Mouse (Mus musculus): ENCODE measurements around the gene Rsph3a. TPM values are rescaled to one million over a fixed set of nuclear protein-coding genes. Genes with fewer than 3 reads are reported as not detected.
A peak's percentile ranks its signal among the peaks of the same experiment; 100 is the strongest.

Gene Rsph3a
- polyA plus RNA-seq, 1 experiment, result 41.5 TPM

DNA sequence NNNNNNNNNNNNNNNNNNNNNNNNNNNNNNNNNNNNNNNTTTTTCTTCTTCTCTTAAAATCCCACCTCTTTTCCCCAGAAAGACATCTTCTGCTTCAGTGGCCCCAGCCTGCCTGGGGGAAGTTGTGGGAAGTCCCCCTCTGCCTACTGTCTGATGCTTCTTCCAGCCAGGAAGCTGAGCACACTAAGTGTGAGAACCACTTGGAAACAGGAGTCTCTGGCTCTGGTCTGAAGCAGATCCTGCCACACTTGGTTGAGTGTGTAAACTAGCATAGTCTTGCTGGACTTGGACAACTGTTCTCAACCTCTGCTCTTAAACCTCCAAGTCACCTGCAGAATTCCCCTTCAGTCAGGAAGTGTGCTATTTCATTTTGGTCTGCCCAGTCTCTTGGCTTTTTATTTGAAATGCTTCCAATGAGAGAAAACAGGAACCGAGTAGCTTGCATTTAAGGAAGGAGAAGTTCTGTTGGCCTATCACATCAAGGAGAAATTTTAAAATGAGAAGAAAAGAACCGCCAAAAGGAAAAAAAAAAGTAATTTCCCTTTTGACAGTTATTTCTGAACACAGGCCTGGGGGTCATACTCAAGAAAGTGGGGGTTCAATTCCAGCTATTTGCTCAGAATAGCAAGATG is 30.7 kb upstream of the Rsph3a start:
- TF ChIP-seq CTCF (IDR thresholded peaks at IDR 0.05; ENCODE audit: low read depth, low read length) (no peak), POLR2A (IDR thresholded peaks at IDR 0.05; ENCODE audit: borderline replicate concordance, low read depth, low read length) (no peak)
- Histone ChIP-seq H3K4me1 (ENCODE audit: control insufficient read depth, insufficient read depth, low read length) (peaks cover 45% of the 10 kb centered on the region), H3K4me3 (ENCODE audit: insufficient read depth, low read length) (peak overlapping the region; percentile 26), H3K27ac (ENCODE audit: insufficient read depth, low read depth, low read length) (peak overlapping the region; percentile 98)

DNA sequence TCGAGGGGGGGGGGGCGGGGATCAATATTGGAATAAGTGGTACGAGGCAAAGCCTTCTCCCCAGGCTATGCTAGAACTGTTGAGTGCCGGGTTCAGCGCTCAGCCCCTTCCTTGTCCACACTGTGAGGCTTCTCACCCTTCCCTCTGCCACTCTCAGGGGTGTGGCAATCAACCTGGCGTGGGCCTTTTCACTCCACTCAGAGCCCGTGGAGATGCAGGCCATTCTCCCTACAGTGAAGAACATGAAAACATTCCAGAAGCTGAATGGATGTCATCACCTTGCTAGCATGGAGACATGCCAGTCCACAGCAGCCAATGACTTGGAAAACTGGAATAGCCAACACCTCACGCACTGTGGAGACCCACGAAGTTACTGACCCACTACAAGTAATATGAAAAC is 29.6 kb upstream of the Rsph3a start:
- H3K4me3 ChIP-seq (ENCODE audit: insufficient read depth, low read length), result no peak overlapping the region
- TF ChIP-seq CTCF (IDR thresholded peaks at IDR 0.05; ENCODE audit: low read depth, low read length), result no peak
- no peak for TF ChIP-seq POLR2A (IDR thresholded peaks at IDR 0.05; ENCODE audit: borderline replicate concordance, low read depth, low read length)
- peaks cover 45% of the 10 kb centered on the region for H3K4me1 ChIP-seq (ENCODE audit: control insufficient read depth, insufficient read depth, low read length)
- H3K27ac ChIP-seq (ENCODE audit: insufficient read depth, low read depth, low read length), result 0 out of 2 replicates have a peak overlapping the region, but pooled peaks have one; percentile 1

DNA sequence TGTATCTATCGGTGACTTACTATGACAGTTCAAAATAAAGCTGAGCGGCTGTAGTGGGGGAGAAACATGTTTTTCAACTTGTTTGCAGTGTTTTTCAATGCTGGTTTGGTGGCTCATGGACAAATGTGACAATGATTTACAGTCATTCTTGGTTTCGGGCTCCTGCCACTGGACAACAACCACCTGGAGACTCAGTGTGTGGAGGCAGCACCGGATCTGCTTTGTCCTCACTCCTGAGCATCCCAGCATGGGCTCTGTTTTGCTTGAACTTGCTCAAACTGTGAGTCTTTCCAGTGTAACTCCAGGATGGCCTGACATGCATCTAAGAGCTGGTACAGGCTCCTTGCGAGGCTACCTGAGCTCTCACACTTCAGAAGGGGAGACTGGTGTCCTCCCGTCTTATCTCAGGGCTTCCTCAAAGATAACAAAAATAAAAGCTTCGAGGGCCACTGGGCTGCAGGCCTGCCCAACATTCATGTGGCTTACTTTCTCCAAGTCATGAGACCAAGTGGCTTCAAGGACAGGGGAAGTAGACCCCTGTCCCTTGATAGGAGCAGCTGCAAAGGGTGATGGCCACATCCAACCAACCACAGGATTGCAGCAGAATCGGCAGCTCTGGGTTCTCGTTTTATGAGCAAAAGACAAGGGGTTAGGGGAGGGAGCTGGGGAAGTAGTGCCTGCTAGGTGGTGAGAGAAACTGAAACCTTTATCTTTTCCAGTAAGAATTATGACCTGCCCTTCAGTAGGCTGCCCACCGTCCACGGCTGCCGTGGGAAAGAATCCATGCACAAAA is 28.4 kb upstream of the Rsph3a start:
- Histone ChIP-seq H3K27ac (ENCODE audit: insufficient read depth, low read depth, low read length) (peak overlapping the region; percentile 93), H3K4me1 (ENCODE audit: control insufficient read depth, insufficient read depth, low read length) (peaks cover 45% of the 10 kb centered on the region), H3K4me3 (ENCODE audit: insufficient read depth, low read length) (no peak overlapping the region)
- TF ChIP-seq CTCF (IDR thresholded peaks at IDR 0.05; ENCODE audit: low read depth, low read length), result no peak
- no peak for TF ChIP-seq POLR2A (IDR thresholded peaks at IDR 0.05; ENCODE audit: borderline replicate concordance, low read depth, low read length)

DNA sequence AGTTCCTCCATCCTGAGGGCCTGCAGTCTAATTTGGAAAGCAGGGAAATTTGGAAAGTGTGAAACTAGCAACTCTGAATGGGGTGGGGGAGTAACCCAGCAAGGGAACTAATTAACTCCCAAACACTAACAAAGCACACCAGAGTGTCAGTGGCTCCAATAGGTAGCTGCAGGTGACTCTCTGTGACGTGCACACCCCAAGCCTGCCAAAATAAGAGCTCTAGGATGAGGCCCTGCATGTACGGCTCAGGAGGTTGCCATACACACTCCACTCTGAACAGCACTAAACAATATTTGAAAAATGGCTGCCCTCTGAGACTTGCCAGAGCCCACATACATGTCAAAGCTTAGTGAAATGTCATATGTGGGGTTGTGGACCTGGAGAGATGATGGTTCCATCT is 27.1 kb upstream of the Rsph3a start:
- Histone ChIP-seq H3K4me3 (ENCODE audit: insufficient read depth, low read length) (no peak overlapping the region), H3K27ac (ENCODE audit: insufficient read depth, low read depth, low read length) (no peak overlapping the region)

DNA sequence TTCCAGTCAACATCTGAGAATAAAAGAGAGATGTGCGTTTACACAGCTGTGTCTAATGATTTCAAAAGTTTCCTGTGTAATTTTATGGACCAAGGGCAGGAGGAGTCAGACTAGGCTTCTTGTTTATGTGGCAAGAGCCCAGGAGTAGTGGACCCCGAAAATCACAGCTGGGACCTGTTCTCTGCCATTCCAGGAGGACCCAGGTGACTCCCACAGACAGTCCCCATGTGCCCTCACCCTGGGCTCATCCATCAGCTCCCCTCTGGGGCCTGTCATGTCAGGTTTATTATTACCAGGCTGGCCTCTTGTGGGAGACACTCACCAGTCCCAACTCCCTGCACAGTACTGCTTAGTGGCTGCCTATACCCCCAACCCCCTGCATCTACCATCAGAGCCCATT is 26.2 kb upstream of the Rsph3a start:
- Histone ChIP-seq H3K4me1 (ENCODE audit: control insufficient read depth, insufficient read depth, low read length) (peaks cover 40% of the 10 kb centered on the region), H3K4me3 (ENCODE audit: insufficient read depth, low read length) (no peak overlapping the region), H3K27ac (ENCODE audit: insufficient read depth, low read depth, low read length) (no peak overlapping the region)
- TF ChIP-seq CTCF (IDR thresholded peaks at IDR 0.05; ENCODE audit: low read depth, low read length), result no peak
- TF ChIP-seq POLR2A (IDR thresholded peaks at IDR 0.05; ENCODE audit: borderline replicate concordance, low read depth, low read length), result no peak

More for the DNA sequence above, 27.1 kb upstream of the Rsph3a start:
- TF ChIP-seq CTCF (IDR thresholded peaks at IDR 0.05; ENCODE audit: low read depth, low read length) (no peak), POLR2A (IDR thresholded peaks at IDR 0.05; ENCODE audit: borderline replicate concordance, low read depth, low read length) (no peak)
- peaks cover 45% of the 10 kb centered on the region for H3K4me1 ChIP-seq (ENCODE audit: control insufficient read depth, insufficient read depth, low read length)

DNA sequence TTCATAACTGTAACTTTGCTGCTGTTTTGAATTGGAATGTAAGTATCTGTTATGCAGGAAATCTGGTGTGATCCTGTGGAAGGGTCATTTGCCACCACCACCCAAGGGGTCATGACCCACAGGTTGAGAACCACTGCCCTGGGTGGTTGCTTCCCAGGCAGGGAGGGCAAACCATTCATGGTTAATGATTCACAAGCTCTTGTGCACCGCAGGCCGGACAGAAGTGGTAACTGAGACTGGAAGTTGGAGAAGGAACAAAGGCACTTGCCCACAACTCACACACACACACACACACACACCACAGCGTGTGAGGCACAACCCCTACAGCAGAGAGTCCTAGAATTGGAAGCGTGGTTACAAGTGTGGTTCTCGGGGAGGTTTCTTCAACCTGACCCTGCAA is 22.9 kb upstream of the Rsph3a start:
- TF ChIP-seq POLR2A (IDR thresholded peaks at IDR 0.05; ENCODE audit: borderline replicate concordance, low read depth, low read length), result no peak
- TF ChIP-seq CTCF (IDR thresholded peaks at IDR 0.05; ENCODE audit: low read depth, low read length), result no peak
- Histone ChIP-seq H3K27ac (ENCODE audit: insufficient read depth, low read depth, low read length) (no peak overlapping the region), H3K4me1 (ENCODE audit: control insufficient read depth, insufficient read depth, low read length) (peaks cover 19% of the 10 kb centered on the region), H3K4me3 (ENCODE audit: insufficient read depth, low read length) (no peak overlapping the region)

DNA sequence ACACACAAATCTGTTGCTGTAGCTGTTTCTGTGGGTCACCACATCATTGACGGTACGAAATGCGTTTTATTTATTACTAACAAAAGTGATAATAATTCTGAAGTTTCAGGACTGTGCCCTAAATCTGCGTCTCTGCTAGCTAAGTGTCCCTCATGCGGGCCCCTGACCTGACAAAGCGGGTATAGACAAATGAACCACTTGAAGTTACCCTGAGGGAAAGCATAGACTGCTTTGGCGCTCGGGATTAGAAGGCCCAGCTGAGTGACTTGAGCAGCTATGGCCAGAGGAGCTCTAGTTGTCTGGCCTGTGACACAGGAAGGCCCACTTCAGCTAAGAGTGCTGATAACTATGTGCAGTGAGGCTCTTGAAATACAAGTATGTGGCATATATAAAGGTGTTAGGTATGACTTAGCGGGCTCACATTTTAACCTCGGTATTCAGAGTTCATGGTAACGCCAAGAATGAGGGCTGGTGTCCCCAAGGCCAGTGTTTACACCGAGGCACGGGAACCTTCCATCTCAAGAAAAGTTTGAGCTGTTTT is 21.2 kb upstream of the Rsph3a start:
- H3K4me1 ChIP-seq (ENCODE audit: control insufficient read depth, insufficient read depth, low read length), result peaks cover 12% of the 10 kb centered on the region
- H3K27ac ChIP-seq (ENCODE audit: insufficient read depth, low read depth, low read length), result no peak overlapping the region
- no peak for TF ChIP-seq POLR2A (IDR thresholded peaks at IDR 0.05; ENCODE audit: borderline replicate concordance, low read depth, low read length)
- TF ChIP-seq CTCF (IDR thresholded peaks at IDR 0.05; ENCODE audit: low read depth, low read length), result no peak
- H3K4me3 ChIP-seq (ENCODE audit: insufficient read depth, low read length), result no peak overlapping the region

DNA sequence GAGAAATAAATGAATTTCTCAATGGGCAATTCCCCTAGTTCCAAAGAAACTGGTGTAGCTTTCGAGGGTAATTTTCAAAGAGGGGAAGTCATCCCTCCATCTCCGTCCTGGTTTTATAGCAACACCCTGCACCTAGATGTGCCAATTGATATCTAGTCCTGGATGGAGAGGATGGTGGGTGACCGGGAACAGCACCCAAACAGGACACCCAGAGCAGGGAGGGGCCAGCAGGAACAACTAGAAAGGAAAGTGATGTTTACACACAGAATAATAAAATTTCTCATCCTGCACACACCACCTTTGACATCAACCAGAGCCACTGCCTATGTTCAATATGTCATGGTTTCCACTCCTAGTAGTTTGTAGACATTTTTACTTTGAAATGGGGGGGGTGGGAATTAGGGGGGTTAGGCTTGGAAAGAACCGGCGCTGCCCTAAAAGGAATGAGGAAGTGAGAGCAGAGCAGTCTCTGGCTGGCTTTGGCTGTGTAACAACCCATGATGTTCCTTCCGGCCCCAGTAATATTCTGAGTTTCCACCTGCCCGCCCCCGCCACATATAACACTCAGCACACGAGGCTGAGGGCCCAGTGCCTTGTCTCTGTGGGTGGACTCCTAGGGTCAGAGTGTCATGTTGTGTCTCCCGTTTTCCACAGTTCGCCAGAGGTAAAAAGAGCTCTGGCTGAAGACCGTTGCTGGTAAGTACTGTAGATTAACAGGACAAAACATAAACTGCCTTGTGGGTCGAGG is 19.8 kb upstream of the Rsph3a start, which contains the start of gene Tagap:
Gene Tagap, plus strand, starts transcription at position 588 of the 748 bp plus-strand sequence.
- H3K4me1 ChIP-seq (ENCODE audit: control insufficient read depth, insufficient read depth, low read length), result peaks cover 14% of the 10 kb centered on the region
- H3K4me3 ChIP-seq (ENCODE audit: insufficient read depth, low read length), result peak within 1 kb of the TSS; percentile 93
- TF ChIP-seq CTCF (IDR thresholded peaks at IDR 0.05; ENCODE audit: low read depth, low read length) (no peak), POLR2A (IDR thresholded peaks at IDR 0.05; ENCODE audit: borderline replicate concordance, low read depth, low read length) (no peak)
- H3K27ac ChIP-seq (ENCODE audit: insufficient read depth, low read depth, low read length), result peak within 1 kb of the TSS; percentile 89

Measured in bone marrow macrophage, adult 2 months (primary cell).